Mouse (Mus musculus) gastrocnemius, postnatal 4 days (tissue): Measurements from ENCODE around the gene Txn2. TPM values are rescaled to one million over a fixed set of nuclear protein-coding genes. Genes with fewer than 3 reads are reported as not detected.

Source experiments
- DNase-seq, 2 experiments: peaks; one replicate each; pipeline ENCODE4 v3.0.0; 2021 to 2022; ENCODE audit warnings: low spot score in 2 of 2, mixed read lengths in 2 of 2
- long read RNA-seq, 2 experiments: library from polyadenylated mRNA; stranded (forward); transcript quantifications; one replicate each; pipeline ENCODE4 v2.0.0; 2021
- total RNA-seq, 2 experiments: library from RNA; stranded (reverse); gene quantifications; 2 replicates each; pipeline ENCODE4 v1.2.3; 2021

Gene Txn2
- 100 to 1,000 TPM; 152 to 157 TPM for total RNA-seq
- long read RNA-seq, experiment 1, transcript Txn2-204 (3 exons, 2,049 nt): minor isoform, 8 of 274 reads
- long read RNA-seq, experiment 1, transcript Txn2-201 (4 exons, 1,298 nt): major isoform, 261 of 274 reads
- long read RNA-seq, experiment 1, partial matches to known transcripts: 1 of 274 reads
- long read RNA-seq, experiment 1, other reads (novel, unspliced or antisense): 4 of 274 reads
- long read RNA-seq, experiment 2, transcript Txn2-201 (4 exons, 1,298 nt): major isoform, 222 of 237 reads
- long read RNA-seq, experiment 2, partial matches to known transcripts: 1 of 237 reads
- long read RNA-seq, experiment 2, other reads (novel, unspliced or antisense): 10 of 237 reads

DNA sequence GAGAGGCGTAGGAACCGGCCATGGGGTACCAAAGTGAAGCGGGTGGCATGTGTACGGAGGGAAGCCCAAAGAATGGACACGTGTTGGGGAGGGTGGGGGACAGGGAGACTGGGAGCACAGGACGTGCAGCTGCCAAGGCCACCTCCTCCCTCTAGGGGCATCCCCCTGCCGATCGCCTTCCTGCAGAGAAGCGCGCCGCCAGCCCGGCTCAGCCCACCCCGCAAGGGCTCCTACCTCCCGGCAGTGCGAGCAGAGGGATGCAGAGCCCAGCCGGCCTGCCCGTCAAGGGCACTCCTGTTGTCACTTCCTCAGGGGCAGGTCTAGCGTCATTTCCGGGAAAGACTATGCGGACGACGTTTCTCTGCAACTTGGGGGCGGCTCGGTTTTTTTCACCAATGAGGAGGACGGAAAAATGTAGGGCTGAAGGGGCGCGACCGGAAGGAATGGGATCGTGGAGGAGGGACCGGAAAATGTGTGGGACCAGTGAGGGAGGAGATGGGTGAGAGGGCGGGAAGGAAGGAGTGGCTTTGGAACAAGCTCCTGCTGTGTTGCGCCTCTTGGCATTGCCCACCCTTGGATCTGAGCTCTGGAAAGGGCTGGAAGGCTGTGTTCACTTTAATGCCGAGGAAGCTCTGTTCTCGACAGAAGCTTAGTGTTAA lies at the start of gene Txn2:
Txn2 (minus strand) TSS at position 334 of the 659 bp plus-strand sequence.
- peak; percentile 78 to 94 for DNase-seq

DNA sequence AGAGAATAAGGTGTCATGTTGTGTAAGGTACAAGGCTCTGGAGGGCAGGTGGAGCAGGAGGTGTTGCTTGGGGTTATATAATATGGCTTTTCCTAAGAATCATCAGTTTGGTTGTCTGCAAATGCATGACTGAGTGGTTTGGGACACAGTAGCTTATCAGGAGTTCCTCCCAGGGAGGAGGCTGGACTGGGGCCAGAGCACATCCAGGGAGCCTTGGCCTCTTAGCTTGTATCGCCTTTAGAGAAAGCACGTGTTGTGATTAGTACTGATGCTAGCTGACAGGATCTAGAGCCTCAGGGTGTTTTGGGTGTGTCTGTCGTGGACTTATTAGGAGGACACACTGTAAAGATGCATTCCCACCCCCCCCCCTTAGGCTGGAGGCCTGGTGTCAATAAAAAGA lies 48.9 kb upstream of the Txn2 start:
- DNase-seq: no peak

DNA sequence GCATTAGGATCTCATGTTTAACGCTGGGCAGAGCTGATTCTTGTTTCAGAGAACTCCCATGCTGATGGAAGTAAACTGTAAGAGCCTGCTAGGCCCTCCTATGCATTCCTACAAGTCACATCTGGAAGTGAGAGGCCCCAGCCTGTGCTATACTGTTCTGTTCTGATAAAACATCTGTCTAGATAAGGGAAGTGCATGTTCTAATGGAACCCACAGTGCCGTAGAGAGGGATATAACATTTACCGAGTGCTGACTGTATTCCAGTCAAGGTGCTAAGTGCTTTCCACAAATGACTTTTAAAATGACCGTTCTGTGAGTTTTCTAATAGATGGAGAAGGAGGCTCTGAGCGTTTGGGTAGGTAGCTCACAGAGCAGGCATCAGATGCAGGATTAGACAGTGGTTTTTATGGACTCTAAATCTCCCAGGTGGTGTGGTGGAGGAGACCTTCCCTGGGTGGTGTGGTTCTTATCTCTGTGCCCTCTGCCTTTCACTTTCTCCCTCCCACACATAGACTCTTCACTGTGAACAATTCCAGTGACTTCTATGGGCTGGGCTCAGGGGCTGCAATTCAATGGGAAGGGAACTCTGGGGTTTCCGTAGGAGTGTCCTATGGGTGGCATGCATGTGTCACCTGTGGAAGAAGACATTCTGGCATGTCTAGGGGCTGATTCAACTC lies 45.5 kb upstream of the Txn2 start:
- DNase-seq: no peak

DNA sequence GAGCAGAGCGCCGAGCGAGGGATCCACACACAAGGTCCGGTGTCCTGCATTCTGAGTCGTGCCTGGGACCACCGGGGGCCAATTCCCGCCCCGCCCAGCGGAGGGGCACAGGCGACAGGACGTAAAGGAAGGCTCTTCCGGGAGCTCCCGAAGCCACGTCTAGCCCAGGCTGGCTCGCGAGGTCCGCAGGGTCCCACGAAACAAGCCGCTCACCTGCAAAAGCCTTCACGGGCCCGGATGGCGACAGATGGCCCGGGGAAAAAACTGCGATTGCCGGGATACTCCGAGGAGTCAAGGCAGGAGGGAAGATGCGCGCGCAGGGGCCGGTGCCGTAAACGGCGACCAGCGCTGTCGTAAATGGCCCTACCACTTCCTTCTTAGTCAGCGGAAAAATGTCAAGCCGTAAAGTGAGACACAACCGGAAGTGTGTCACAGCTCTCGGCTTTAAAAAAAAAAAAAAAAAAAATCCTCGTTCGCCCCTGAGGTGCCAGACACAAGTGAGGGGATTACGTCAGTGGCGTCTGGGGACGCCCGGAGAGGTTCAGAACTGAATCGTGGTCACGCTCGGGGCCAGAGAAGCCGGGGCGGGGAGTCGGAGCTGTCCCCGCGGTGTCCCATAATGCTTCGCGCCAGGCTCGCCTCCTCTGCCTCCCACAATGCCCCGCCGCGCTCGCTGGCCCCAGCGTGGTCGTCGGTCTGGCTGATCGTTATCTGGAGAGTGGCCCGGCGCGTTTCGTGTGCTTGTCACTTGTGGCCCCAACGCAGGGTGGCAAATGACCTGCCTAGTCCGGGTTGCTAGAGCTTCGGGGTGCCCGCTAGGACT lies 41.9 kb upstream of the Txn2 start, which contains the start of gene Eif3d:
Eif3d (minus strand) TSS at position 344 of the 823 bp plus-strand sequence.
- peak; percentile 97 for DNase-seq

DNA sequence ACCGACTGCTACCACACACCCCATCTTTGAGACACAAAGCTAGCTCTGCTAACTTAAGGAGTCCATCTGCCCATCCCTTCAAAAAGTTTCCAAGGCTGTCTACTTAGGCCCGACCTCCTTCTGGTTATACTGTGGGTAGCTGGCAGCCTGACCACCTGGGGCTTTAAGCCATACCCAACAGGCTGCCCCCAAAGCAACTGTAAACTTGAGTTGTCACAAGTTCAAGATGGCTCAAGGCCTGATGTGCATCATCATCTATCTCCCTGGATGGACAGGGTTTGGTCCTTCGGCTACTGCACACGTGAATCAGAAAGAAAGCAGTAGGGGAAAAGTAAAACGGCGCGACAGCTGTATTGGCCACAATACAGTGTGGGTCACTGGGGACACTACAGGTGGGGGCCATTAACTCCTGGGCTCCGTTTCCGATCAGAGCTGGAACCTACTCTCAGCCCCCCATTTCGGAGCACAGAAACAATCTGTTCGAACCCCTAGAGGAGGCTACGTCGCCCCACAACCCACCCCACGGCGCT lies 41.2 kb upstream of the Txn2 start:
- no peak for DNase-seq

DNA sequence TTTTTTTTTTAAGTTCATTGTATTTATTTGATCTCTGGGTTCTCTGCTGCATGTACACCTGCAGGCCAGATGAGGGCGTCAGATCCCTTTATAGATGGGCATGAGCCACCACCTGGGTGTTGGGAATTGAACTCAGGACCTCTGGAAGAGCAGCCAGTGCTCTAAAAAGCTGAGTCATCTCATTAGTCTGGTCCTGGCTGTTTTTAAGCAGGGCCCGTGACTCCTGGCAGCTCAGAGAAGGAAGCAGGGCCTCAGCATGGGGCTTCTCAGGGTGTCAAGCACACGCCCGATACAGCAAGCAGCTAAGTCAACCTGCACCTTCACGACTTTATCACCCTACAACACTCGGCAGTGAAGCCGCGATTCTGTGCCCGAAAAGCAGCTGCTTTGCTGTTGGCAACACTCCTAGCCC lies 36.3 kb upstream of the Txn2 start:
- DNase-seq: no peak

DNA sequence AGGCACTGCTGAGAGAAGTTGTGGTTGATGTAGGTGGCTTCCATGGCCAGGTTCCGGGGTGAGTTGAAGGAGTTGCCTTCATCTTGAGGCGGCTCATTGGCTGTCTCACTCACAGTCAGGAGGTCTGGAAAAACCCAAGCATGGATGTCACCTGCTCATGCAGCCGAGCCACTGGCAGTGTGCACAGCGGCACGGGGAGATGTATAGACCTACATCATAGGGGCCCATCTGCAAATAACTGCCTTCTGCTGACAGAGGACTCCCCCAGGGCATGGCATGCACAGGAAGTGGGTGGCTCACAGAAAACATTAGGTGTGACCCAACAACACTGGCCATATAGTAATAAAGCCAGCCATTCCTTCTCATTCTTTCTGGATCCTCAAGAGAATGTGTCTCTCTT lies 33.6 kb upstream of the Txn2 start:
- no peak for DNase-seq

DNA sequence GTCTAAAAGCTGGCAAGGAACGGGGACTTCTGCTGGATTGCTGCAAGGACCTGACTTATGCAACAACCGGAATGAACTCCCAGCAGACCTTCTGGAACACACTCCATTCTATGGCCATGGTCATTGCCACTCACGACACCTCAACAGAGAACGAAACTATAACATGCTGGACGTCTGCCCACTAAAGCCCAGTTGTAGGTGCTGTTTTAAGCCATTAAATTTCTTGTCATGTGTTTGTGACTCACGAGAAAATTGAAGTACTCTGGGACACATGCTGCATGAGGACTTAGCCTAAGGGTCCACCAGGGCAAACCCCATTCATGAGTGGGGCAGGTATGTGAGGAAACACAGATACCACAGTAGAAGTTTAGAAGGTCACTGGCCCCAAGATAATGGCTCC lies 31.9 kb upstream of the Txn2 start:
- DNase-seq: no peak

DNA sequence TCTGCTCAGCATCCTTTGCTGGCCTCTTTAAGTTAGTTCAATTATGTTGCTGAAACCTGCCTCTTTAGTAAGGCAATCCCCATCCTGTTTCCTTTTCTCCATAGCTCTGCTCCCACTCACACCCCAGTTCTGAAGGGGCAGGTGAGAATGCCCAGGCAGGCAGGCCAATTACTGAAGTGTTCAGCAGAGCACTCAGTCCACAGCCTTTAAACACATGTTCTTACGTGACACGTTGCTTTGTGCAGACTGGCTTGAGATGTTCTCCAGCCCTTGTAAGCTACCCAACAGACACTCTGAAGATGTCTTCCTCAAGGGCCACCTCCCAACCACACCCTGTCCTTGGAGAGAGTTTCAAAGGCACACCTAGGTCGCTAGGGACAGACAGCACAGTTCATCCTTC lies 29.3 kb upstream of the Txn2 start:
- no peak for DNase-seq

DNA sequence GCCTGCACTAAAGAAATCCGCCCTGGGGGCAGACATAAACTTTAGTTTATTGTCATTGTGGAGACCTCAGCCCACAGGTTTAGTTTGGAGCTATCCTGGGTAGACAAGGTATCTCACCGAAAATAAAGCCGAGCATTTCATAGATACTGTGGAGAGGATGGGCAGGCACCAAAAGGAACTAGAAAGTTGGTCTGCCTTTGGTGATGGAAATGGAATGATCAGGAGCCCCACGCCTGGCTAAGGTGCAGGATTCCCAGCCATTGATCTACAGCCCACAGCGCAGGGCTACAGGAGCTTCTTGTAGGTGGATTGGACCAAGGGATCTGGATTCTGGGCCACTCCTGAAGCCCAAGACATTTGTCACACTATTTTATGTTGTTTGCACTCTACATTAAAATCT lies 28.8 kb upstream of the Txn2 start:
- no peak for DNase-seq

DNA sequence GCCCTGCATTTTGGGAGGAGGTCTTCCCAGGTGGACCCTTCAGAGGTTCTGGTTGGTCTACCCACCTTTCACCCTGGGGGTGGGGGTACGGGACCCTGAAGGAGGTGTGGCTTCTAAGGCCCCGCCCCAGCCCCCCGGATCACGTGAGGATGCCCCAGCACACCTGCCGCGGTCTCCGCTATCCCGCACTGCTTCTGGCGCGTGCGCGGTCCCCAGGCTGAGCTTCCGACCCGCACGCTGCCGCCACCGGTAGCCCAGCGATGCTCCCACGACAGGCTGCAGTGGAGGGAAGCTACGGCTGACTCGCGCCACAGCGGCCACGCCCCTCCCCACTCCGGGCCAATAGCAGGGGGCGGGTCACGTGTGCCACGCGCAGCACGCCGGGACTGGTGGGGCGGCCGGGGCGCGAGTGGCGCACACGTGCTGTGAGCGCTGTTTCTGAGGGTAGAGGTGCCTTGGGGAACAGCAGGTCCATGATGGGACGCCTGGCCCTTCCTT lies 27.6 kb upstream of the Txn2 start, which contains the start of gene Foxred2:
Foxred2 (minus strand) TSS at position 319 of the 498 bp plus-strand sequence.
- peak; percentile 71 to 83 for DNase-seq

DNA sequence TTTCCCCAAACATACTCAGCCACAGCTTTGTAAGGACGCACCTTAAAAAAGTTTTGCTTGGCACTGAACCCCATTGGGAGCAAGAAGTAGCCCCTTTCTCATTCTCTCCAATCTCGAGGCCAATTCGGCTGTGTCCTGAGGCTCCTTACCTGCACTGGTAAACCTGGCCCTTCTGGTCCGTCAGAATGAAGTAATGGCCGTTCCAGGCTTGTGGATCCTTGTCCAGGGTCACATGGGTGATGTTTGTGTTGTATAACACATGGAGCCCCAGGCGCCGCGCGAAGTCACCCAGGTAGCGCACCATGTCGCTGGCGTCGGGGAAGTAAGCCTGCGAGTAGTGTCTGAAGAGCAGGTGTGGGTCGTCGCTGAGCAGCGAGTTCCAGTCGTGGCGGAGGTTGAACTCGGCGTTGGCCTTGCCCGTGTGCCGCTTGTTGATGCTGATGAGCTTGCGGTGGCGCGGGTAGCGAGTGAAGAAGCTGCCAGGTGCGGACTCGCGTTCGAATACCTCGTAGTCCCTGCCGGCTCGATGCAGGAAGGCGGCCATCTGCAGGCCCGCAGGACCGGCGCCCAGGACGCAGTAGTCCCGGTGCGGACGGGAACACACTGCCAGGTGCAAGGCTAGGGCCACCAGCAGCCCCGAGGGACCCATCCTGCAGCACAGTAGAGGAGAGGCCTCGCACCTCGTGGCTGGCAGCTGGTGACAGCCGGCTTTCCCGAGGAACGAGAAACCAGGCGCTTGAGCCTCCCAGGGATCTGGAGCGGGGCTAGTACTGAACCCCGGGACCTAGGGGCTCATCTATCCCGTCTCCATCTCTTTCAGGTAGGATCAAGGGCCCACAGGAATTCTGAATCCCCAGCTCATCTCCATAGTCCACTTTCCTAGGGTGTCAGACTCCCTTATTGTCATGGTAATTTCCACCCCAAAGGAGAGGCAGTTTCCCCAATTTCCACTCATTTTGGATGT lies 26.9 kb upstream of the Txn2 start:
- peak in 1 of 2 experiments; percentile 23 for DNase-seq

DNA sequence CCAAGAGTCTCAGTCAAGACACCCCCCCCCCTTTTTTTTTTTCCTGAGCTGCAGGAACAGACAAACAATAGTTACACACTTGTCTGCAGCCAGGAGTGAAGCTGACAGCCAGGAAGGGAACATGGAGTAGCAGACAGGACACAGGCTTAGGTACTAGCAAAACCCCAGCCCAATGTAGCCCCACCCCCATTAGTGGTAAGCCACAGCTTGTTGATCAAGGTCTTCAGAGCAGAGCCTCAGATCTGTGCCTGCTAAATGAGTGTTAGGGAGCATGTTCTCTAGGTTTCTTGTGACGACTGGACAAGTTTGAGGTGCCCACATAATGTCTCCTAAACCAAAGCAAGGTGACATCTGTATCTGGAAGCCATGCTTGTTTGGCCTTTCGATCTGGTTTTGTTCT lies 25.6 kb upstream of the Txn2 start:
- no peak for DNase-seq

DNA sequence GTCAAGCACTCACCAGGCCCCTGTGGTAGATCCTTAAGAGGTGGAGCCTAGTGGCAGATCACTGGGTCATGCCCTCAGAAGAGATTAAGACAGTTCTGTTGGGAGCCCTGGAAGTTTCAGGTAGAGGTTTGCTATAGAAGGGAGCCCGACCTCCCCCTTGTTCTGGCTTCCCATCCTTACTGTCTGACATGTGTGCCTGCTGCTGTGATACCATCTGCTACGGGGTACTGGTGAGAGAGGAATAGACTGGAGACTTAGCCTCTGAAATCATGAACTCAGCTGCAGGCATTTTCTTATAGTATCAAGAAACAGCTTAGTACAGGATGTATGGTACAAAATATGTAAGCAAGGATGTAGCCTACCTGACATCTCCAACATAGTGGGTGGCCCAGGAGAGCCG lies 24.1 kb upstream of the Txn2 start:
- DNase-seq: no peak

DNA sequence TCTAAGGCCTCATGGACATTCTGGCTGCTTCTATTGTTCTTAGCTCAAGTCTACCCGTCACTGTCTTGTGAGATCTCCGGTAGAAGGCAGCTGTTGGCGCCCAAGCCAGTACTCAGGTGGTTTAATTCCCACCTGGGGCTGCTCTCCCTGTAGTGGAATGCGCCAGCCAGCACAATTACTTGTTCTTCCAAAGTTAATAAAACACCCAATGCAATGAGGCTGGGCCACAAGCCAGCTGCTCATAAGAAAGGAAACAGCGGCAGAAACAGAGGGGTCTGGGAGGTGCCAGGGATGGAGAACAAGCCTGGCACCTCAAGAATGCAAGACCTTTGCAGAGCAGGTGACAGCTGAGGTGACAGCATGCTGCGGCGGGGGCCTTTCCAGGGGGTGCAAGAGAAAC lies 20.3 kb upstream of the Txn2 start:
- no peak for DNase-seq

DNA sequence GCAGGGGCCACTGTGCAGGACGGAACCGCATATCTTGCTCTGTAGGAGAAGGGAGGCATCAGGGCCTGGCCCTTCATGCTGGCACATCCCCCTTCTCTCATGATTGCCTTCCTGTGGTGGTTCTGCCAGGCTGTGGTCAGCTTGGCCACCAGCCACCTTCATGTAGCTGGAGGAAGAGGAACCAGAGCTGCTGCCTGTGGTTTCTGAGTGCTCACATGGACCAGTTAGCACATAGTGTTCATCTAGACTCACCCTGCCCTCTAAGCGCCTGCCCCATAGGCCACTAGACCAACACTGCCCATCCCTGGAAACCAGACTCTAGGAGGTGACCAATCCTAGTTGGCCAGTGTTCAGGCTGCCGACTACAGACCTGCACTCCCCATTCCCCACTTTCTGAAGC lies 16.9 kb upstream of the Txn2 start:
- DNase-seq: peak in 1 of 2 experiments; percentile 20

DNA sequence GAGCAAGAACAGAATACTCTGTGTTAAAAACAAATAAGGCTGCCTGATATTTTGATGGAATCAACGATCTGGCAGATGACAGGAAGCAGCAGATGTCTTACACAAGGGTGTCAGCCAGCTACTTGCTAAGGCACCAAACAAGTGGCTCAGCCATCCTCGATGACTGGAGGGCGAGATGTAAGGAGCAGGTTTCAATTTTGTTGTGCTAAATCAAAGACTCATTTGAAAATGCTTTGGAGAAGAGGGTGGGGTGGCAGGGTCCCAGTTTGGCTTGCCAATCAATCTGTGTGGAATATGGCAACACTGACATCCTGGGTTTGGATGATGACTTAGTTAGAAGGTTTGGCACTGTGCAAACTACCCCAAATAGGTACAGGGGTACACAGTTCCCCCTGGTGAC lies 12.8 kb upstream of the Txn2 start:
- DNase-seq: no peak

DNA sequence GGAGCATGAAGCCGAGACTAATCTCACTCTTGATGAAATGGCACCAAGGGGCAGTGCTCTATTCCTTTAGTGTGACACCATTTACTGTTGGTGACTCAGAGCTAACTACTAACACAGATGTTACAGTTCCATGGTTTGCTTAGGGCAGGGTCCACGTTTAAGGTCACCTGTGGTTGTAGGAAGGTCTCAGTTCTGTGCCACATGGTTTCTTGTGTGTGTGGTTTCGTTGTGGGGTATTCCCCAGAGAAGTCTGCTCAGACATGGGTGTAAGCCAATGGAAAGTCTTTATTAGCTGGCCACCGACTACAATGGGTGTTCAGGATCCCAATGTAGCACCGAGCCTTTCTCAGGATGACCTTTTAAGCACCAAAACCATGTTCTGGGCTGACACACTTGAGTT lies 9.7 kb upstream of the Txn2 start:
- no peak for DNase-seq

DNA sequence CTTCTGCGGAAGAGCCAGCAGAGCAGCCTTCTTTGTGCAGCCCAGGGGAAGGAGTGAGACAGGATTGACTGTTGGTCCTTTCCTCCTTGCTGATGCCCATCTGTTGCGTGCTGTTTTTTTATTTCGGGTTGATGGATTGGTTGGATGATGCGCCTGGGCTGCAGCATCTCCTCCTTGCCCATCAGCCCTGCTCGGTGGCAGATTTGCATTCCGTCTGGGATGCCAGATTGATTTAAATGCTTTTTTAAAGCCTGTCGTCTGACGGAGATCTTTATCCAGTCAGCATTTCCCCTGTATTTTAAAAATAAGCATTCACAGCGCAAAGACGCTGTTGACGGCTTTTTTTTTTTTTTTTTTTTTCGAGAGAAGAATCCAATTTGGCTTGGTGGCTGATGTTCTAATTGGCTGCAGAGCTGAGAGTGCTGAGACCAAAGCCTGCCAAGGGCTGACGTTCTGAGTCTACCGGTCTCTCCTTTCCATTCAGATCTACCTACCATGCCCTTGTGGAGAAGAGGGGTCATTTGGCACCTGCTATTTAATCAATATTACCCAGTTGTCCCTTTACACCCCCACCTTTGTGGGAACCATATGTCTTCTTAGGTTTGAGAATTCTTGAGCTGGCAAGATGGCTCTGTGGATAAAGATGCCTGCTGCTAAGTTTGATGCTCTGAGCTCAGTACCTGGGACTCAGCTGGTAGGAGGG lies 7.0 kb upstream of the Txn2 start:
- DNase-seq: no peak
